Mouse (Mus musculus) kidney, adult 2 months (tissue): ENCODE measurements around the gene Fbxl13.

Source experiments
- CTCF ChIP-seq: fragments of 200-500 bp; conservative IDR thresholded peaks from 2 replicates; pipeline ENCODE4 v1.5.1; 2011; ENCODE audit warnings: low read depth, mild to moderate bottlenecking, control low read depth, low read length, moderate library complexity, mixed read lengths; ENCODE audit not compliant: insufficient read depth, insufficient read length
- POLR2A ChIP-seq: fragments of 200-500 bp; IDR thresholded peaks from one replicate; pipeline ENCODE4 v1.6.1; 2011; ENCODE audit warnings: low read depth, low read length, control low read depth

DNA sequence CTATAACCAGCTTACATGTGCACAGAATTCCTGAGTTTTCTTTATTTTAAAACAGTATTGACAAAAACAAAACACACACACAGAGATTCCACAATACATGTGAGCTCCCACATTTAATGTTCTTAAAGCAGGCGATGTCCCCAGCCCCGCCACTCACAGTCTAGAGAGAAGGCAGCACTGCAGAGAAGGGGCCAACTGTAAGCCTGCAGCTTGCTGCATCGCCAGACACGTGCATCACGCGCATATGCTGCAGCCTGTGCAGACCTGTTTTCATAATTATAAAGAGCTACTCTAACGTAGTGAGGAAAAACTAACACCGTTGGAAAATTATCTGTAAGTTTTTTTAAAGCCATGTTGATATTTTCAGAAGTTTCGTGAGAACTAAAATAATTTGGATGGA lies 28.3 kb upstream of the Fbxl13 start:
- no peak for TF ChIP-seq CTCF
- TF ChIP-seq POLR2A, result no peak
